Mouse (Mus musculus): ENCODE results near the gene BC052040.

Gene BC052040

DNA sequence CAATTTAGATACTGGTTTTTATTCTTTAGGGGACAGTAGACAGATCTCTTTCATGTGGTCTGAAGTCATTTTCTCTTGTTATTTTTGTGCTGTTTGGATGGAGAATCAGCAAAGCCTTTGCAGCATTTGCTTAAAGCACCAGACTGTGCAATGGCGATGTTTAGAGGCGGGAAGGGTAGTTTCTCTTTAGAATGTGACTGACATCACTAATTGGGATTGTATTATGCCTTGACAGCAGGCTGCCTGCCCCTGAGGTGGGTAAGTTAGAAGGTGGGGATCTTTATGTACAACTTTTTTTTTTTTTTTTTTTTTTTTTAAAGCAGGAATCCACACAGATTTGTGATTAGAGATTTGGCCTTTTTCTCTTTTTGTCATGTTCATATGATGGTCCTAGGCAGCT lies 20.6 kb downstream of the BC052040 start:
- DNase-seq = no peak

- DNase-seq = no peak
Observed at GRCm38 (mm10) chr2:115604132-115604531, 22.6 kb downstream of the BC052040 start.

GRCm38 (mm10) chr2:115605829-115606336 lies 24.4 kb downstream of the BC052040 start:
- no peak for DNase-seq

- DNase-seq = no peak
Observed at GRCm38 (mm10) chr2:115609020-115609419, 27.5 kb downstream of the BC052040 start.

GRCm38 (mm10) chr2:115610092-115610491 lies 28.6 kb downstream of the BC052040 start:
- no peak for DNase-seq

- no peak for DNase-seq
Observed at GRCm38 (mm10) chr2:115610503-115610902, 29.0 kb downstream of the BC052040 start.

- no peak for DNase-seq
Observed at GRCm38 (mm10) chr2:115613830-115614520, 32.5 kb downstream of the BC052040 start.

DNA sequence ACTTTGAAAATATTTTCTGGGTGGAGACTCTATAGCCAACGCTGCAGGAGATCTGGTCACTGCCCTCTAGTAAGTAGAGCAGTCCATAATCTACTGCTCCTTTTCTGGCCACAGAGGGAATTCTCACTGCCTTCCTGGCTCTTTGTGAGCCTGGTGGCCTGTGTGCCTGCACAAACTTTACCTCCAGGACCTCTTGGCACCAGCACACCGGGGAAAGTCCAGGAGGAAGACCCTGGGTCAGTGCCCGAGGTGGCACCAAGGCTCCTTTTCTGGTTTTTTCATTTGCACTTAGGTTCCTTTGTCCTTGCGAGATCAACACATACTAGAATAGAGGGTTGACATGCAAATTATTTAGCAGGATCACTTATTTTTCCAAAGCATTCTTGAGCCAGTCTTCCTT lies 47.0 kb downstream of the BC052040 start:
- no peak for DNase-seq

DNA sequence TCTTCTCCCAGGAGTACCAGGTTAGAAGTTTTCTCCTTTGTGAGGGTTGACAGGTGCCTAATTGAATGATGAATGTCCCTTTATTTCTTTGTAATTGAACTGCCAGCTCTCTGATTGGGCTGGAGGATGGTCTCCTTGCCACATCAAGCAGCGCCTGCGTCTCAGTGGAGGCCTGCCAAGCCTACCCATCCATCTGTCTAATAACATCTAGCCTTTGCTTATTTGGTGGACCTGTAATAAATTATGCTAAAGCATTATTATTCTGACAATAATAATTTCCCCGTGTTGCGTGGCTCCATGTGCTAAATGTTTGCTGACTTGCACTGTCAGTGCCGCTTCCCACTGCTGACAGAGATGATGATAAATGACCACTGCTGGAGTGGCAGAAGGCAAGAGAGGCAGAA lies 49.5 kb downstream of the BC052040 start:
- DNase-seq = no peak

DNA sequence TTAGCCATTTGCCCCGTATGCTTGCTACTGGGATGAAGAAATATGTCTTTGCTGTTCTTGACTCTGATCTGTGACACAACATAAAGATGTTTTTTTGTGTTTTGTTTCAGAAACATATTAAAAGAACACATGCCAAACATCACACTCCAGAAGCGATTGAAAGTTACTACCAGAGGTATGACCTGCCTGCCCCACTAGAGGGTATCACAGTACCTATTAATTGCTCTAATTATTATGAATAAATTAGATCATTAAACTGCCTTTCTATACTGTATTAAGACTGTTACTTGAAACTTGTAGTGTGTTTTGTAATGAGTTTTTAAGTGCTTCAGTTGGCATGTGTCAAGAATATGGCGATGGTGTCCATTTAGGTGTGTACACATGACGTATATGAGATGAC lies 50.3 kb downstream of the BC052040 start:
- DNase-seq = no peak

DNA sequence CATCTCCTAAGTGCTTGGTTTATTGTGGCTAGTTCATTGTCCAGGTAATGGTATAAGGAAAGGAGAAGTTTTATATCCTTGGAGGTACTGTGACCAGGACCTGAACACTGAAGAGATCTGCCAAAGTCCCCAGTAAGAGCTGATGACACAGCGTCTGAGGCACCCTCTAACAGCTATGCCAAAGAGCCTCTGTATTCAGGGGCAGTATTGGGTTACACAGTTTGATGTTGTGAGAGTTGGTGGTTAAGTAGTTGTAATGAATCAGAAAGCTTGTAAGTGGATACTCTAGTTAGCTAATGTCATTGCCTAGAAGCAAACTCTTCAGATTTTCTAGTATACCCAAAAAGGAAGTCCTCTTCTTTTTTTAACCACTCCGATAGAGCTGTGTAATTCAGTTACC lies 68.7 kb downstream of the BC052040 start:
- no peak for DNase-seq

DNA sequence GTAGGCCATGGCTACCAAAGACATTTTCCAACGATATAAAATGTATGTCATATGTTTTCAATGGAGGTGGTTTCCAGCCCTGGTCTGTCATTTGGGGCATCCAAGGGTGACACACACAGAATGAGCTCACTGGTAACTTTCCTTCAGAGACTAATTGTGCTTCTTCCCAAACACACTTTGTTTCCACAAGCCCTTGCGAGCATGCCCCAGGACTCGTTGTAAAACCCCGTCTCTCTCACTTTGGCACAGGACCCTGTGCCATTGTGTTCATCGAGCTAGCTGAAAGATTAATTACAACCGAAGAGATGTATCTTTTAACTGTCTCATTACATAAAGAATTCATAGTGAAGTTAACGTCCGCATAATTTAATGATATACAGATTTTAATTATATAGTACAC lies 78.2 kb downstream of the BC052040 start:
- DNase-seq = no peak

- no peak for DNase-seq
Observed at GRCm38 (mm10) chr2:115660213-115661120, 79.0 kb downstream of the BC052040 start.

- no peak for DNase-seq
Observed at GRCm38 (mm10) chr2:115667516-115667915, 86.0 kb downstream of the BC052040 start.

DNA sequence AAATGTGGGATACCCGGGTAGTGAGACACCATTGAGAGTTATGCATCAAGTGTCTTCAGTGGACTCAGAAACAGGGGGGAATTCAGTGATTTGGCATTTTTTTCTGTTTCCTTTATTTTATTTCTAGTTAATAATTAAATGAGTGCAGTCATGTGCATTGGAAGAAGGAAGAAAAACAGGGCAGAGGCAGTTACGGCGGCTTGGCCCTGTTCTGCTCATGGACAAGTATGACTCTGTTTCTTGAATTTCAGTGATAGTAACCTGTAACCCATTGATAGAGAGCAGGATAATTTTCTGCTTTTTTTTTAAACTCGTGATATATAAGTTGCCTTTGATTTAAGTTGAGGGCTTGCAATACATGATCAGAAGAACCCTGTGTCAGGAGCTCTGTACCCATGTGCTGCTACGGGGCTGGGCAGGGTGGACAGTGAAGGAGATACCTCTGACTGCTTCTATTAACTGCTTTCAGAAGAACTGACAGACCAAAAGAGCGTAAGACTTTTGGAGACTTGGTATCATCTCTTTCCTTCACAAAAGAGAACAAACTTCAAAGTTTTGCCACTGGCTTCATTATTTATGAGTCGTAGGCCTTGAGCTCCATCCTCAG lies 91.6 kb downstream of the BC052040 start:
- DNase-seq = no peak

DNA sequence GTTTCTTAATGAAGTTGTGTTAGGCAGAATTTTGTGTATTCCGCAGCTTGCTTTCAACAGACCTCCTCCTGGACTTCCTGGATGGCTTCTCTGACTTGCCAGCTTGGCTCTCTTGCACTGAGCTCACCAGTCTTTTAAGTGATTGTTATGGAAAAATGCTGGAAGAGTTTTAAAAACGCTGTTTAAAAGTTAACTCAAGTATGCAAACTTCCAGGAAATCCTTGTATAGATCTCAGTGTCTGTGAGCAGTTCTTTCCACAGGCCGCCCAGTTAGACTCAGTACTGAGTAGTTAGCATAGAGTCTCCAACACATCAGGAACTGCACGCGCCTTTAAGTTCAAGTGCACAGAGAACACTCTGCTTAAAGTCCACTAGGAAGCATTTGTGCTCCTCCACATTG lies 97.3 kb downstream of the BC052040 start:
- no peak for DNase-seq

DNA sequence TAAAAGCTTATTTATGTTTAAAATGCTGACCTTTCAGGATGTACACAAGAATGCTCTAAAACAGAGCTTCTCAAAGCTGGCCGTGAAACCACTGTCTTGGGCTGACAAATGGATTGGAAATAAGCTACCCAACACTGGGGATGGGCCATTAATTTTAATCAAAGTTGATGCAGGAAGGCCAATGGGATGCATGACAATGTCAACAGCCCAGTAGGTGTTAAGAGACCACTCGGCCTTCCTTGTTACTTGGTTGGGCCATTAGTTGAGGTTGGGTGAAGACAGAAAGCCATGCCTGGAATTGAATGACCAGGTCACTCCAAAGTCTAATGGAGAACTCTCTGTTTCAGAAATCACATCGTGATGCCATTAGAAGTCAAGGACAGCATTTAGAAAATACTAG lies 103.7 kb downstream of the BC052040 start:
- DNase-seq = no peak

GRCm38 (mm10) chr2:115687612-115688011 lies 106.1 kb downstream of the BC052040 start:
- DNase-seq = no peak

- no peak for DNase-seq
Observed at GRCm38 (mm10) chr2:115688282-115688681, 106.8 kb downstream of the BC052040 start.

DNA sequence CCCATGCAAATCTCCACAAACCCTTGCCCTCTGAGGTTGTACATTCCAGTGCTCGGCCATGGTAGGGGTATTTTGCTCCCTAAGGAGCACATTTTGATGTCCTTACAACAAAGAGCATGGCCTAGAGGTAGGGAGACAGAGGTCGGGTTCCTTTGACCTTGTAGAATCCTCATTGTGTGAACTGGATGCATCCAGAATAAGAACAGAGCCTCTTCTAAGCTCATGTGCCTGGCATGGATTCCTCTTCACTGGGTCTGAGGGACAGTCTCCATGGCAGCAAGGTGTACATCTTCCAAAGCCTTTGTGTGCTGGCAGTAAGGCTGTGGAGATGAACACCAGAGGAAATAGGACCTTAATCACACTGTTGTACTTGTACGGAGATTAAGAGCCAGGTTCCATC lies 112.3 kb downstream of the BC052040 start:
- DNase-seq = no peak

DNA sequence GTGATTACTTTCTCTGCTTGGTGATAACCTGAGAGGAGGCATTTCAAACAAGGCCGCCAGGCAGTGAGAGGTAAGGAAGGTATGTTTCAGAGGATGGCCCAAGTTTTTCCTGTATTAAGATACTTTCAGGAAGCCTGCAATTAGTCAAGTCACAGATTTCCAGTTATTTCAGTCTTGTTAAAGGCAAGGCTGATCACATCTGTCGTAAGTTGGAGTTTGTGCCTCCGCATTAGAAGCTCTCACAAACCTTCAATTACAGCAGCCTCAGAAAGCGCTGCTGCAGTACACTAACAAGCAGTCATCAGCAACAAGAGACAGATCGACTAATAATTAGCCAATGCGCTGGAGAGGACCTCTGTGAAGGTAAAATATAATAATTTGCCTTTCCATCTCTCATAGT lies 112.9 kb downstream of the BC052040 start:
- DNase-seq = no peak

DNA sequence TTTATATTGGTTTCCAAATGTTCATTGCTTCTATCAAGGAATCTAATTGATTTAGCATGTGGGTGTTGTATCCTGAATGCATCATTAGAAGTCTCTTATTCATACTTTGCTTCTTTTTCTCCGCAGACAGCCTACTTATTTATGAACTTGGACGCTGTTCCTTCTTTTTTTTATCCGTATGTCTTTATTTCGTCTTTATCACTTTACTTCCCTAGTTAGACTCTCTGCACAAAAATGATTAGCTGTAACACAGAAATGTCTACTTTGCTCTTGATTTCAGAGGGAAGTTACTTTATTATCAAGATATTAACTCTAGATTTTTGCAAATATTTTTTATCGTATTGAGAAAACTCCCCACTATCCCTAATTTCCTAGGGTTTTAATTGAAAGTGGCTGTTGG lies 117.5 kb downstream of the BC052040 start:
- DNase-seq = no peak

GRCm38 (mm10) chr2:115702610-115703009 lies 121.1 kb downstream of the BC052040 start:
- DNase-seq = no peak

GRCm38 (mm10) chr2:115717535-115717934 lies 136.0 kb downstream of the BC052040 start:
- no peak for DNase-seq
